Mouse (Mus musculus): ENCODE measurements at regions not wholly inside any gene's neighbourhood (a gene's known extent, or its start where the extent isn't known, plus 50 kb on each side); places are given as distances from the start of the nearest gene placed in this dataset.

DNA sequence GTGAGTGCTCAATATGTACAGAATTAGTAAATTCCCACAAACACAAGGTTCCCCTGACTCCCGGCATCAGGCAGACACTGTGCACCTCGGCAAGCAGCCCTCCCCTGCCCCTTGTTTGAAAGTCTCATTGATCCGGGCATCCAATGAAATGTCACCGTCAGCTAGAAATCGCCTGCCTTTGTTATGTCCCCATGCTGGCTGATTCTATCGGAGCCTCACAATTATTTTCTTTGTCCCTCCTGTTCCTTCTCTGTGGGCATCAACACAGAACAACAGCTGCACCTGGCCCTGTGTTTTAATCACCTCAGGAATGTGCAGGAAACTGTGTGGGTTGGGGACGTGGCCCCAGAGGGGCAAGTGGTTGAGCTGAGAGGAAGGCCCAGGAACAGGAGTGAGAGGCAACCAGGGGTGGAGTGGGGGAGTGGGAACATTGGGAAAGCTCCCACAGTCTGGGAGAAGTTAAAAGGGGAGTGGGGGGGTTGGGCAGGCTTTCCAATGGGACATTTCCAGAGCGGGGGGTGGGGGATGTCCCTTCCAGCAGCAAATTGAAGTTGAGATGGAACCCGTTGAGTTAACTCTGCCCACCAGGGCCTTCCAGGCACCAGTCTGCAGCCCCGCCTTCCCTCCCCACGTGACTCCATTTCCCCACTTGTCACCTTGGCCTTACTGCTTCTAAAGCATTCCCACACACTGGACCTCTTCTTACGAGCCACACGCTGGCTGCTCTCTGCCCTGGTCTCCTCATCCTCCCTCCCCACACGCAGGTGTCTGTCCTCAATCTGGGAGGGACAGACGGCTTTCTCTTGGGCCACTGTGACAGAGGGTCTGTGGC lies 224.4 kb downstream of the Prex1 start:
- no peak for TF ChIP-seq CTCF (IDR thresholded peaks at IDR 0.05; ENCODE audit: borderline replicate concordance, insufficient read depth, low read depth, low read length)
- TF ChIP-seq POLR2A (IDR thresholded peaks at IDR 0.05; ENCODE audit: borderline replicate concordance, insufficient read depth, low read length): no peak
